Mouse (Mus musculus) heart, adult 2 months (tissue): ENCODE results near the gene Fgd3. TPM values are rescaled to one million over a fixed set of nuclear protein-coding genes. Genes with fewer than 3 reads are reported as not detected.
A peak's percentile ranks its signal among the peaks of the same experiment; 100 is the strongest.

Experiments used
- DNase-seq, 2 experiments: peaks; one replicate each; pipeline ENCODE4 v3.0.0; 2021
- H3K27ac ChIP-seq: fragments of 200-600 bp; 2 replicates; pipeline ENCODE4 v1.8.1; 2022
- H3K27me3 ChIP-seq: fragments of 200-500 bp; 2 replicates; pipeline ENCODE4 v1.6.1; 2012; ENCODE audit warnings: mild to moderate bottlenecking, low read length, inconsistent platforms, mixed read lengths; ENCODE audit not compliant: control insufficient read depth, insufficient read depth
- H3K36me3 ChIP-seq: fragments of 200-500 bp; 2 replicates; pipeline ENCODE4 v1.6.1; 2012; ENCODE audit warnings: low read length, inconsistent platforms; ENCODE audit not compliant: control insufficient read depth, insufficient read depth
- H3K4me1 ChIP-seq: fragments of 200-500 bp; 2 replicates; pipeline ENCODE4 v1.6.1; 2011; ENCODE audit warnings: low read length; ENCODE audit not compliant: control insufficient read depth, insufficient read depth
- H3K4me3 ChIP-seq: fragments of 200-600 bp; 2 replicates; pipeline ENCODE4 v1.8.1; 2022
- H3K79me2 ChIP-seq: fragments of 200-500 bp; replicated peaks from 2 replicates; pipeline ENCODE4 v1.6.1; 2012; ENCODE audit warnings: mild to moderate bottlenecking, inconsistent platforms, low read length, moderate library complexity, mixed read lengths; ENCODE audit not compliant: control insufficient read depth, insufficient read depth
- H3K9ac ChIP-seq: fragments of 200-500 bp; 2 replicates; pipeline ENCODE4 v1.6.1; 2012; ENCODE audit warnings: low read depth, mild to moderate bottlenecking, control low read depth, inconsistent platforms, low read length, mixed read lengths
- CTCF ChIP-seq: fragments of 200-600 bp; IDR thresholded peaks from 2 replicates; pipeline ENCODE4 v1.8.1; 2022; ENCODE audit warnings: antibody characterized with exemption, mild to moderate bottlenecking, moderate library complexity
- EP300 ChIP-seq: fragments of 200-500 bp; IDR thresholded peaks from 2 replicates; pipeline ENCODE4 v1.6.1; 2011; ENCODE audit warnings: low read depth, low read length, control low read depth; ENCODE audit not compliant: insufficient read depth
- POLR2A ChIP-seq: fragments of 200-500 bp; IDR thresholded peaks from 2 replicates; pipeline ENCODE4 v1.6.1; 2011; ENCODE audit warnings: mild to moderate bottlenecking, low read depth, low read length, control low read depth; ENCODE audit not compliant: insufficient read depth
- WGBS: fragments of 180-500 bp; shearing (Covaris S2); methylation state at CpG from one replicate; pipeline ENCODE4 v1.1.7; 2018; 5-methylcytosine and 5-hydroxymethylcytosine counted together
- intact Hi-C: fragments of 180-260 bp; cut with DNase I; formaldehyde crosslinking; loops from one replicate; pipeline ENCODE4 v1.15.1; 2025
- polyA plus RNA-seq: library from polyadenylated mRNA; depleted of rRNA; stranded (reverse); fragments of >200 nt; gene quantifications from 2 replicates; pipeline ENCODE4 v1.2.3, GENCODE M21; 2012
- total RNA-seq, 2 experiments: library from RNA; stranded (reverse); gene quantifications; 2 replicates each; pipeline ENCODE4 v1.2.3; 2021

Gene Fgd3
- total and polyA plus RNA-seq, 3 experiments, result 0.96 to 1.0 (median 0.96) TPM

- Histone ChIP-seq H3K27me3 (no peaks in the 10 kb centered on the region), H3K79me2 (no peaks in the 10 kb centered on the region), H3K4me1 (peaks cover 3% of the 10 kb centered on the region), H3K4me3 (no peak overlapping the region), H3K27ac (no peak overlapping the region; the same call in 1 of the 2 replicates), H3K9ac (no peak overlapping the region), H3K36me3 (no peaks in the 10 kb centered on the region)
- no peak for DNase-seq
- TF ChIP-seq CTCF, result no peak
- TF ChIP-seq POLR2A, result no peak
- TF ChIP-seq EP300, result no peak
- intact Hi-C loops, result no loop called here
- WGBS, result 34% methylated on average over 7 of the region's 7 CpGs
These were observed 13.3 kb downstream of the Fgd3 start for GRCm38 (mm10) chr13:49306771-49307310.

DNA sequence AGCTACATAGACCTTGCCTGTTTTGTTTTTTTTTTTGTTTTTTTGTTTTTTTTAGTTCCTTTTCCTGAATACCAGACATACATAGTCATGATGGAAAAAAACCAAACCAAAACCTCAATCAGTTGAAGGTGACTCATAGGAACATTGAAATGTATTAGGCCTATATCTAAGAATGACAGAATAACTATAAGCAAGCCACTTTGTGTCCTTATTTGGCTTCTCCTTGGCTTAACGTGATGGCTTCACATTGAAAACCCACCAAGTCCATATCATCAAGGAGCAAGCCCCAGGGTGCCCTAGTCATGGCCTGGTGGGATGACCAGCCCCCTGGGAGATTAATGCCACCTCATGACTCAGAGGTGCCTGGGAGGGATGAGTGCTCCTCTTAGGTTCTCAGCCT lies 19.3 kb downstream of the Fgd3 start:
- no peak for DNase-seq
- no peaks in the 10 kb centered on the region for H3K36me3 ChIP-seq
- intact Hi-C loops, result no loop called here
- no peak overlapping the region for H3K9ac ChIP-seq
- no peaks in the 10 kb centered on the region for H3K79me2 ChIP-seq
- 56% methylated on average over 1 of the region's 1 CpGs for WGBS
- H3K4me1 ChIP-seq, result peaks cover 2% of the 10 kb centered on the region
- no peak for TF ChIP-seq CTCF
- TF ChIP-seq POLR2A, result no peak
- H3K27me3 ChIP-seq, result no peaks in the 10 kb centered on the region
- no peak overlapping the region for H3K4me3 ChIP-seq
- H3K27ac ChIP-seq, result no peak overlapping the region

DNA sequence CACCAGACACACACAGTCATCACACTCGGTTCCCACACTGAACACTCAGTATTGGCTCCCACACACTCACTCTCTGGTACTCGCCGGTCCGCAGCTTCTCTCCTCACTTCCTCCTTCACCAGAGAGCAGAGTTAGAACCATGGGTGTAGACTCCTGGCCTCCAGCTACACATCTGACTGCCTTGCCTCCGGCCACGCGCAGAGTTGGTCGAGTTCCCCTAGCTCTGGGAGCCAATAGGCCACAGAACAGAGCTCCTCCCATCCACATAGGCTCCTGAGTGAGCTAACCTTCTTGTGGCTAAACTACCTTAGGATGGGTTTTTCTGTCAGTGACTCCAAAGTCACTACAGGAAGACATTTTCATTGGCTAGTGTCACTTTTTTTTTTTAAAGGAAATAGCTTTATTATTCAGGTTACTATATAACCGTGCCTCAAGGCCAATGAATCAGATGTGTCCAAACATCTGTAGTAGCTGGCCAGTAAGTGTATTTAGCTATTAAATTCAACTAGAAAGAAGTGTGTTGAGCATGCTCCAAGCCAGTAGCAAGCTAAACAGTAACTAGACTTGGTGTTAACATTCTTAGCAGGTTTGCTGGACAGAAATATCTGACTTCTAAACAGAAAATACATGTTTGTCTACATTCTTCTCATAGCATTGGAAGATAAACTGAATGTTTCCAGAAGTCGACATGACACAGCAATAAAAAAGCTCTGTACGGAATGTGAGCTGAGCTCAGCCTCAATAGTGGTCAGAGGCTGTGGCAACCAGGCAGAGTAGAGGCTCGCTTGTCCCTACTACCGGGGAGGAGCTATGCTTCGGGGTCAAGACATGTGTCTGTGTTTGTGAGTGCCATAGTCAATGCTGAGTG lies 21.4 kb downstream of the Fgd3 start:
- WGBS, result 61% methylated on average over 14 of the region's 14 CpGs
- Histone ChIP-seq H3K4me1 (peaks cover 2% of the 10 kb centered on the region), H3K27ac (no peak overlapping the region), H3K36me3 (no peaks in the 10 kb centered on the region), H3K4me3 (no peak overlapping the region), H3K79me2 (no peaks in the 10 kb centered on the region), H3K27me3 (no peaks in the 10 kb centered on the region), H3K9ac (no peak overlapping the region)
- intact Hi-C loops, result no loop called here
- peak in 1 of 2 experiments; percentile 46 for DNase-seq
- no peak for TF ChIP-seq EP300
- no peak for TF ChIP-seq POLR2A
- TF ChIP-seq CTCF, result no peak

GRCm38 (mm10) chr13:49296270-49296669 lies 23.8 kb downstream of the Fgd3 start:
- intact Hi-C loops, result no loop called here
- Histone ChIP-seq H3K4me1 (peaks cover 2% of the 10 kb centered on the region), H3K4me3 (no peak overlapping the region), H3K9ac (no peak overlapping the region), H3K27ac (no peak overlapping the region), H3K79me2 (no peaks in the 10 kb centered on the region), H3K27me3 (no peaks in the 10 kb centered on the region), H3K36me3 (no peaks in the 10 kb centered on the region)
- WGBS, result 76% methylated on average over 7 of the region's 7 CpGs
- no peak for TF ChIP-seq POLR2A
- no peak for TF ChIP-seq CTCF
- no peak for TF ChIP-seq EP300
- DNase-seq, result no peak

GRCm38 (mm10) chr13:49294108-49294507 lies 26.0 kb downstream of the Fgd3 start:
- Histone ChIP-seq H3K79me2 (no peaks in the 10 kb centered on the region), H3K4me1 (peaks cover under 1% of the 10 kb centered on the region), H3K9ac (no peak overlapping the region), H3K4me3 (no peak overlapping the region), H3K36me3 (no peaks in the 10 kb centered on the region), H3K27me3 (no peaks in the 10 kb centered on the region), H3K27ac (no peak overlapping the region)
- intact Hi-C loops, result no loop called here
- DNase-seq, result no peak
- TF ChIP-seq EP300 (no peak), CTCF (no peak), POLR2A (no peak)
- WGBS, result 72% methylated on average over 9 of the region's 9 CpGs

DNA sequence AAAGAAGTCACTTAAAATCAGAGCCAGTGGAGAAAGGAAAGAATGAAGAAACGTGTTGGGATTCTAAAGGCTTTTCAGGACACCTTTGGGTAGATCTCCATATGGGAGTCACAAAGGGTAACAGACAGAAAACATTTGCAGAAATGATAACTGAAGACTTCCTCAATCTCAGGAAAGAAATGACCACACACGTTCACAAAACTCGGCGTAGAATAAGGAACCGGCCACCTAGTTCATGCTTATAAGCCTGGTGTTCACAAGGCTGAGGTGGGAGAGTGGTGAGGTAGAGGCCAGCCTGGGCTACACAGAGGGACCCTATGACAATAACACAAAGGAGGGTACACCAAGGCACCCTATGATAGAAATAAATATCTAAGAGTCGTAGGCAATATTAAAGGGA lies 28.2 kb downstream of the Fgd3 start:
- Histone ChIP-seq H3K27ac (no peak overlapping the region), H3K4me3 (no peak overlapping the region), H3K79me2 (no peaks in the 10 kb centered on the region), H3K27me3 (no peaks in the 10 kb centered on the region), H3K36me3 (no peaks in the 10 kb centered on the region), H3K4me1 (no peaks in the 10 kb centered on the region), H3K9ac (no peak overlapping the region)
- intact Hi-C loops, result no loop called here
- no peak for DNase-seq
- no peak for TF ChIP-seq EP300
- no peak for TF ChIP-seq CTCF
- TF ChIP-seq POLR2A, result no peak
- WGBS, result 81% methylated on average over 6 of the region's 6 CpGs
